Mouse (Mus musculus) intestine, postnatal 0 days (tissue): Measurements from ENCODE around the gene Stxbp6. TPM values are rescaled to one million over a fixed set of nuclear protein-coding genes. Genes with fewer than 3 reads are reported as not detected.

ENCODE experiments used
- ATAC-seq: fragments of 200-750 bp; cut with Nextera tagmentation; 2 replicates; pipeline ENCODE4 v1.8.0; 2017; ENCODE audit warnings: mild to moderate bottlenecking, moderate TSS enrichment, moderate library complexity
- H3K27ac ChIP-seq: fragments of 300-500 bp; sonication (generic); 2 replicates; pipeline ENCODE4 v1.5.1; 2014; ENCODE audit warnings: mild to moderate bottlenecking, low read depth, low read length, moderate library complexity
- H3K27me3 ChIP-seq: fragments of 300-500 bp; sonication (generic); replicated peaks from 2 replicates; pipeline ENCODE4 v1.6.1; 2014; ENCODE audit warnings: low read length, mixed read lengths; ENCODE audit not compliant: control insufficient read depth, insufficient read depth
- H3K36me3 ChIP-seq: fragments of 300-500 bp; sonication (generic); 2 replicates; pipeline ENCODE4 v1.6.1; 2014; ENCODE audit warnings: mild to moderate bottlenecking, moderate library complexity; ENCODE audit not compliant: control insufficient read depth, insufficient read depth
- H3K4me1 ChIP-seq: fragments of 300-500 bp; sonication (generic); replicated peaks from 2 replicates; pipeline ENCODE4 v1.6.1; 2014; ENCODE audit warnings: antibody characterized with exemption, low read length, mixed read lengths; ENCODE audit not compliant: control insufficient read depth, insufficient read depth
- H3K4me2 ChIP-seq: fragments of 300-500 bp; sonication (generic); replicated peaks from 2 replicates; pipeline ENCODE4 v1.6.1; 2014; ENCODE audit warnings: low read depth, mild to moderate bottlenecking, moderate library complexity
- H3K4me3 ChIP-seq: fragments of 300-500 bp; sonication (generic); 2 replicates; pipeline ENCODE4 v1.5.1; 2014; ENCODE audit warnings: low read depth, low read length
- H3K9ac ChIP-seq: fragments of 300-500 bp; sonication (generic); 2 replicates; pipeline ENCODE4 v1.6.1; 2014; ENCODE audit warnings: mild to moderate bottlenecking, low read depth, low read length
- H3K9me3 ChIP-seq: fragments of 300-500 bp; sonication (generic); 2 replicates; pipeline ENCODE4 v1.6.1; 2016; ENCODE audit warnings: mixed run types; ENCODE audit not compliant: control insufficient read depth
- CTCF ChIP-seq: sonication (generic); IDR thresholded peaks from 2 replicates; pipeline ENCODE4 v1.5.1; 2016; ENCODE audit warnings: low read depth, mild to moderate bottlenecking, control low read depth, antibody characterized with exemption, moderate library complexity
- WGBS: fragments of 180-500 bp; shearing (Covaris S2); extraction: QIAGEN DNeasy Blood & Tissue Kit; methylation state at CpG from one replicate; pipeline ENCODE4 v1.1.7; 2014; 5-methylcytosine and 5-hydroxymethylcytosine counted together
- polyA plus RNA-seq: library from polyadenylated mRNA; unstranded; fragments of >200 nt; fragmentation: Nextera tagmentation; extraction: Ambion mirVana; gene quantifications from 2 replicates; pipeline ENCODE4 v1.2.1, GENCODE M21; 2015

The Stxbp6 gene
- polyA plus RNA-seq, 1 experiment from 2014 or later: 9.2 TPM

GRCm38 (mm10) chr12:44839594-44840373 lies 234.7 kb downstream of the Stxbp6 start:
- Histone ChIP-seq H3K36me3 (no peaks in the 10 kb centered on the region), H3K27ac (no peak overlapping the region), H3K4me3 (no peak overlapping the region), H3K9ac (no peak overlapping the region), H3K27me3 (no peaks in the 10 kb centered on the region), H3K4me2 (no peak overlapping the region), H3K4me1 (no peaks in the 10 kb centered on the region), H3K9me3 (no peaks in the 10 kb centered on the region)
- no peak for TF ChIP-seq CTCF
- WGBS: 52% methylated on average over 7 of the region's 7 CpGs
- no peak for ATAC-seq

- H3K27ac ChIP-seq: no peak overlapping the region
- no peak overlapping the region for H3K4me2 ChIP-seq
- H3K4me3 ChIP-seq: no peak overlapping the region
- H3K9ac ChIP-seq: no peak overlapping the region
- no peak for TF ChIP-seq CTCF
- no peaks in the 10 kb centered on the region for H3K9me3 ChIP-seq
- no peaks in the 10 kb centered on the region for H3K27me3 ChIP-seq
- ATAC-seq: no peak
- 61% methylated on average over 1 of the region's 1 CpGs for WGBS
- H3K4me1 ChIP-seq: no peaks in the 10 kb centered on the region
- H3K36me3 ChIP-seq: no peaks in the 10 kb centered on the region
Observed at GRCm38 (mm10) chr12:44835879-44836467, 238.5 kb downstream of the Stxbp6 start.

- Histone ChIP-seq H3K4me2 (no peak overlapping the region), H3K27ac (no peak overlapping the region), H3K4me3 (no peak overlapping the region), H3K27me3 (no peaks in the 10 kb centered on the region), H3K9ac (no peak overlapping the region), H3K4me1 (no peaks in the 10 kb centered on the region), H3K36me3 (no peaks in the 10 kb centered on the region), H3K9me3 (no peaks in the 10 kb centered on the region)
- TF ChIP-seq CTCF: no peak
- WGBS: 51% methylated on average over 2 of the region's 2 CpGs
- no peak for ATAC-seq
Observed at GRCm38 (mm10) chr12:44811895-44812294, 262.6 kb downstream of the Stxbp6 start.

- no peaks in the 10 kb centered on the region for H3K27me3 ChIP-seq
- no peaks in the 10 kb centered on the region for H3K4me1 ChIP-seq
- TF ChIP-seq CTCF: no peak
Observed at GRCm38 (mm10) chr12:44804213-44804612, 270.3 kb downstream of the Stxbp6 start.

More at GRCm38 (mm10) chr12:44804213-44804612, 270.3 kb downstream of the Stxbp6 start:
- H3K4me2 ChIP-seq: no peak overlapping the region
- ATAC-seq: no peak
- no peaks in the 10 kb centered on the region for H3K36me3 ChIP-seq
- no peak overlapping the region for H3K27ac ChIP-seq
- no peak overlapping the region for H3K4me3 ChIP-seq
- H3K9me3 ChIP-seq: no peaks in the 10 kb centered on the region
- H3K9ac ChIP-seq: no peak overlapping the region
